Mouse (Mus musculus) liver (tissue): ENCODE measurements around the gene Tspan10.

Experiments used
- DNase-seq: peaks from one replicate; pipeline ENCODE4 v3.0.0-alpha.2; 2020; ENCODE audit warnings: mixed read lengths

The Tspan10 gene

GRCm38 (mm10) chr11:120493911-120494310, 51.5 kb downstream of the Tspan10 start:
- no peak for DNase-seq
